Mouse (Mus musculus): ENCODE measurements around the gene Gnai1.

Gnai1 gene

DNA sequence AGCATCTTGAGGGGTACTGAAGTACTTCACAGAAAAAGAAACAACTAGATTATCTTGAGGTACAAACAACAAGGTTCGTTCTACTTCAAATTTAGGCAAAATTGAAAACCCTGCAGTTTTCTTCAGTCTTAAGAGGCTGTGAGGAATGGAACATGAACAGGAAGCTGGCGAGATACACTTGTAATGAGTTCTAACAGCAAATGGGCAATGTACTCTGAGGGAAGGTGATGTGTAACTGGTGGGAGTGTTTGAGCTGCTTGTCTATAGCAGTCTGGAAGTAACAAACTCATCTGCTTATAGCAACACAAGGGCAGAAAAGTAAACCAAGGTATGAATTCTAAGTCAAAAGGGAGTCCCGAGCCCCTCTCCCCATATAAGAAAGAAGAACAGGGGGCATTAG is 78.1 kb downstream of the Gnai1 start:
- no peak for DNase-seq

DNA sequence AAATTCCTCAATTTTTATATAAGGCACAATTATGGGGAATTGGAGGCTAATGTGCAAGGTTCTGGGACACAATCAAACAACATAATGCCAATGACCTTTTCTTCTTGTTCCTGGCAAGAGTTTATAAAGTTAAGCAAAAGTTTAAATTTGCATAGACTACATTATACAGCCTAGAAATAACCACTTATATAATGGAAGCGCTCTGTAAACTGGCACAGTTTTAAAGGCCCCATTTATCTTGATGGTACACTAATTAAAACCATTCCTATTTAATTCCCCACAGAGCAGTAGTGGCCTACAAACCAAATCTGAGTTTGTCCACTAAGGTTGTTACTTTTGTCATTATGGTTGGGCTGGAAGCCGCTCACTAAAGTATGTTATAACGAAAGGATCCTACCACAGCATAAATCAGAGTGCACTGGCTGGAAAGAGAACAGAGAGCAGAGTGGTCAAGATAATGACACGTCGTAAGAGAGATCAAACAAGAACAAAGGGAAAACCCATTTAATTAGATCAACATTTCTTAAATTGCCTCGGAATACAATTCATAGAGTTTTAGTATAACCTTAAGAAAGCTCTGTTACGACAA is 85.7 kb downstream of the Gnai1 start:
- no peak for DNase-seq

DNA sequence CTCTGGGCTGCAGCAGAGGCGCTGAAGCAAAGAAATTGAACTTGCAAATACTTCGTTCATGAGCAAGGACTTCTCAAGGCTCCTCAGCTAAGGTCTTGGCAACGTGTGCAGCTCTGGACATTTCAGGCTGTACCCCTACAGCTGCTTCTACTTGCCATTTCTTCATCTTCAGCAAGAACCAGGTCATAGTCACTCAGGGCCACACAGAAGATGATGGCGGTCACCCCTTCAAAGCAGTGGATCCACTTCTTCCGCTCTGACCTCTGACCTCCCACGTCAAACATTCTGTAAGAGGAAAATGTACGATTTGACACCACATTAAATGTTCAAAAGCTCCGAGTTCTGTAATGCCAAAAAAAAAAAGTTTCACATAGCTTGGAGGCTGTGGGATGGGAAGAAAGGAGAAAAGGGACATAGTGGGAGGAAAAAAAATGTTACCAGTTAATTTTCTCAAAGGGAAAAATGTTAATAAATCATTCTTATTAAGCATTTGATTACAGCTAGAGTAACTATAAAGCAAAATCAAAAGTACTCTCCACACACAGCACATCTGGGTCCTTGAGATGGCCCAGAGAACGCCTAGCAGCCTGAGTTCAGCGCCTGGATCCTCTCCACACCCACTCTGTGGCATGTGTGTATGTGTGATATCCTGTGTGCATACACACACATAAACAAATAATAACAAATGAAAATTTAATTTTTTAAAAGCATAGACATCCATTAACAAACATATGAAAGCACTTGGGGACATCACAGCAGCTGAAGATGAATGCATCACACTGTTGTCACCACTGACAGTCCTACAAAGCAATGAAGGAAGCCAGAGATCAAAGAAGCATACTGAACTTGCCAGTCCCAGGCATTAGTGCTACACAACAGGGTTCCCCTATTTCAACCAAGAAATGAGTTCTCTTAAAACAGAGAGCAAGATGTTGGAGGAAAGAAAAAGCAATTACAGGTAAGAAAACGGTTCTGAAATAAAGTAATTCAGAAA is 86.6 kb downstream of the Gnai1 start:
- no peak for DNase-seq

DNA sequence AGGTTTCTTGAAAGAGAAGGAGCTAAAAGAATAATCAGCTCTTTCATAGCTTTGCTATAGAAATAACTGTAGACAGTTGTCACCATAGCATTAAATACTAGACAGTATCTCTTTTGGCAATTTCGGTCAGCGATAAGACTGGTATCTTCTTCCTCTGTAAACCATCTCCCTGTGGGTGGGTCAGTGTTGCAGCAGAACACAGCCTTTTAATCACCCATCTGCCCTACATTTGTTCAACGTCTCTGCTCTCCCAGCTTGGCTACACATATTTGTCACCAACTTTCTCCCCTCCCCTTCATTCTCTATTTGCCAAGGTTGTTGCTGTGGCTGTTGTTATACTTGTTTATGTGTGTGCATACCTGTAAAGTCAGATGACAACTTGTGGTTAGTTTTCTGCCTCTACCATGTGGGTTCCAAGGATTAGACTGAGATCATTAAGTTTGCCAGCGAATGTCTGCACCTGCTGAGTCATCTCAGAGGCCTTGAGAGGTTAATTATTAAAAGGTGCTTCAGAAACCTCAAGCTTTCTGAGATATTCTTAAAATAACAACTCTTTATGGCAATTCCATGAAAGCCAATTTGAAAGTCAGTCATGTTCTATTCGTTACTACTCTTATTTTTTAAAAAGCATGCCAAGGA is 109.7 kb downstream of the Gnai1 start:
- DNase-seq: no peak

DNA sequence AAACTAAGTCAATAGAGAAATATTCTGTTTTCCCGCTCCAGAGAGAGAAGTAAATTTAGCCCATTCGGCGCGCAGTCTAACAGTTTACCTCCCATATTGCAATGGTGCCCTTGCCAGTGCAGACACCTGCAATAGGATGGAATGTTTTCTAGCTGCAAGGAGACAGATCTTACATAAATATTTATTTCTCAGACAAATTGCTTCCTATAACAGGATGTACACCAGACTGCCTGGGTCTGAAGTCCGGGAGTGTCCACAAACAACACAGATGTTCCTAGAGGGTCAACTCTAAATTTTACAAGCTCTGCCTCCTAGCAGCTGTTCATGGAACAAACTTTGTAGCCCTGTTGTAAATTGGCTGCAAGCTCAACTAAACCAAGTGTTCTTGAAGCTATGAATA is 111.0 kb downstream of the Gnai1 start:
- no peak for DNase-seq

DNA sequence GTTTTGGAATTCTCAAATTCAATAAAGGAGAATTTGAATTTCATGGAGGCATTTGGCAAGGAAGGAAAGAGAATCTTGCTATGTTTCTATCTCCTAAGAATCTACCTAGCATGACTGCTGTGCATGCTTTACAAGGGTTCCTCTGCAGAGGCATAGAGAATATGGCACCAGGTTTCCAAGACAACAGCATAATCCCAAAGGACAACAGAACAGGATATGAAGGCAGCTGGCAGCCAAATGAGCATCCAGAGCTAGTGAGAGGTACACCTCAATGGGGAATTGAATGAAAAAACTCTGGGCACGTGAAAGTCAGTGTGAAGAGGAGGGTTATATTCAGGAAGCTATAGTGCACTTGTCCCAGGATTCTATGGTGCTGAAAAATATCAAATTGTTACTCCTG is 130.8 kb downstream of the Gnai1 start:
- DNase-seq: no peak

DNA sequence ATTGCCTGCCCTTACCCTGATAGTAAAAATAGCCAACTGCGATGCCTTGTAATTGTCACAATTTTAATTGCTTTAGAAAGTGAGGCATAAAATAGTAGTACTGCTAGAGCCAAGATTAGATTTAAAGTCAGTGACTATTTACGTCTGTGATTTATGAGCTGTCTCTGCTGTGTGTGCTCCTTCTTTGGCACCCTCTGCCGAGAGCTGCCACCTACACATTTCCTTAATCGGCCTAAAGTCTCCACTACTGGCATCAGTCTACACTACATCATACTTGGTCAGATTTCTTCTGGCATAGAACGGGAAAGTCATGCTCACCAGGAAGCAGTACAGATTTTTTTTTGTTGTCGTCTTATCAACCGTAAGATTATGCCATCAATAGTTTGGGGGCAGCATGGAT is 131.3 kb downstream of the Gnai1 start:
- DNase-seq: no peak

DNA sequence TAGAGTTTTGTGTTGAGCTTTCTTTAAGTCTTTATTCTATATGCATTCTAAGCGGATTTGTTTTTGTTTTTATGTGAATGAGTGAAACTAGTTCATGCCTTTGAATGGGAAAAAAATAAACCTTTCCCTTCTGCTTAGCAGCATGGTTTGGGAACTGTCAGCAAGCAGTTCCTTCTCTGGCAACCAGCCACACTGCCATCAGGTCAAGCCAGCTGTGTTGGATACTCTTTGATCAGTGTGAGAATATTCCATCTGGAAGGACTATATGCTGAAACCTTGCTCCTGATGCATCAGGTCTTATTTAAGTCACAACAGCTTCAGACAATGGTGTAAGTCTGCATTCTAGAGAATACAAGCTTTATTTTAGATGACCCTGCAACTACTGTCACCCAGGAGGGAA is 139.3 kb downstream of the Gnai1 start:
- DNase-seq: peak; percentile 82 to 83

DNA sequence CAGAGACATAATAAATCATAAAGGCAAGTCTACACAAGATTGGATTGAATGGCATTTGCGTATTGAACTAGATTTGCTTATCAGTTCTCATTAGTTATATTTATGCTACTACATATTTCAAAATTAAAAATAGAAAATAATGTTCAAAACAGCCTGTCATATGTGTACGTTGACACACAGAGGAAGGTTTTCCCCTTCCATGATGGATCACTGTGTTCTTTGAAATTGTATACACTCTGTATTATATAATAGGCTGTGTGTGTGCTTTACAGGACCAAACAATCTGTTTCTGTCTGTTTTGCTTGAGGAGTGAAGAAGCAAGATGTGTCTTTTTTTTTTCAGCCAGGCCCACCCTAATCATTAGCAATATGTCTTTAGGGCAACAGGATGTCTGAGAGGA is 141.9 kb downstream of the Gnai1 start:
- DNase-seq: no peak

DNA sequence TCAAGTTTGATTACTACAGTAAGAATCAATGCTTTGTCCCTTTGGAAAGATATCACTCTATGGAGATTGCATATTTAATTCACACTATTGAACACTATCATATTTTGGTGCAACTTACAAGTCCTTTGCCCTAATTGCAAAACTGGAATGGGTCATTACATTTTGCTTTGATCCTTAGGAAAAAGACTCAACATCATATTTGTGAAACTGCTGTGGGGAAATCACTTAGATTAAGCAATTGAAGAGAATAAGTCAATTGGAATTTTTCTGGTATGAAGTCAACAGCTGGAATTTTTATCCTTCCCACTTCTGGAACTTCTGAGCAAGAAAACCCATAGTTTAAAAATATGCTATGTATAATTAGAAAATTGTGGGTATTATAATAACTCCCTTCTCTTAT is 142.3 kb downstream of the Gnai1 start:
- DNase-seq: no peak
